Mouse (Mus musculus): ENCODE data around the gene Pard3. TPM values are rescaled to one million over a fixed set of nuclear protein-coding genes. Genes with fewer than 3 reads are reported as not detected.

The Pard3 gene
- polyA plus RNA-seq, 1 experiment from 2014 or later: 16.1 TPM

GRCm38 (mm10) chr8:127452364-127452763 lies 388.7 kb downstream of the Pard3 start:
- H3K9me3 ChIP-seq (replicated peaks): no peaks in the 10 kb centered on the region
- 61% methylated on average over 6 of the region's 6 CpGs for WGBS
- H3K36me3 ChIP-seq: no peaks in the 10 kb centered on the region
- no peak overlapping the region for H3K4me3 ChIP-seq (replicated peaks)
- no peaks in the 10 kb centered on the region for H3K27me3 ChIP-seq (replicated peaks)
- H3K4me1 ChIP-seq: peaks cover 11% of the 10 kb centered on the region
- no peak overlapping the region for H3K9ac ChIP-seq (replicated peaks)
- H3K4me2 ChIP-seq: no peak overlapping the region
- H3K27ac ChIP-seq (replicated peaks): no peak overlapping the region
- ATAC-seq (ENCODE audit: low FRiP score): no peak

DNA sequence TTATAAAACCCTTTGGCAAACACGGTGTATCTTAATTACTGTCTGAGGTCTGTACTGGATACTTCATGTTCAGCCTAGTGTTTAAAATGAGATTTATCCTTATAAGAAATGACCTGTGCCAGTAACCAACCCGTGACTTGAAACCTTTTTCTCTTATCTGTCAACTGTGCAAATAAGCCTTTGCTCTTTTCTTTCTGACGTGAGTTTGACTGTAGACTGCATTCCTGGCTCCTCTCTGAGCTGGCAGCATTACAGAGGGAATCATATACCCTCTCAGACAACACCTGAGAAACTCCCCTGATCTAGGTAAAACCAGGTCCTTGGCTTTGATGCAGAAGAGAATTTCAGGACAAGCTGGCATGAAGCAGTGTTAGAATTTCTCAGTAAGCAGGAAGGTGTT lies 394.2 kb downstream of the Pard3 start:
- Histone ChIP-seq H3K27me3 (replicated peaks) (no peaks in the 10 kb centered on the region), H3K4me2 (no peak overlapping the region), H3K4me1 (peaks cover 5% of the 10 kb centered on the region), H3K9me3 (replicated peaks) (no peaks in the 10 kb centered on the region), H3K4me3 (replicated peaks) (no peak overlapping the region), H3K36me3 (0 out of 2 replicates have a peak, but pooled peaks cover 3% of the 10 kb centered on the region), H3K27ac (replicated peaks) (no peak overlapping the region), H3K9ac (replicated peaks) (no peak overlapping the region)
- ATAC-seq (ENCODE audit: low FRiP score): no peak
- 67% methylated on average over 3 of the region's 3 CpGs for WGBS

DNA sequence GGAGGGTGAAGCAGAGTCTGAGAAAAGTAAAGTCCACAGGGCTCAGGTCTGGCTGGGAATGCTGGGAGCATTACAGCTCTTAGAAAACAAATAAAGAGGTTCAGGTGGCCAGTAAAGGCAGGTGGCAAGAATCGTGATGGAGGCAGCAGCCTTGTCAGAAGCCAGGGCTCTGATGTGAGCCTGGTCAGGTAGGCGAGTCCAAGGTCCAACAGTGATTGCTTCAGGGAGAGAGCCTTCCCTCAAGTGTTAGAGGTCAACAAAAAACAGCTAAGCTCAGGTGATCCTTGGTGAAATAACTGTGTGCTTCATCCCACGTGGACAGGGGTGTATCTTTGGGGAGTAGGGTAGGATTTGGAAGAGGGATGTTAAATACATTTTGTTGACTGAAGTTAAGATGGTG lies 397.5 kb downstream of the Pard3 start:
- H3K9ac ChIP-seq (replicated peaks): no peak overlapping the region
- H3K27me3 ChIP-seq (replicated peaks): no peaks in the 10 kb centered on the region
- H3K4me1 ChIP-seq: peaks cover 5% of the 10 kb centered on the region
- no peak overlapping the region for H3K4me3 ChIP-seq (replicated peaks)
- 0 out of 2 replicates have a peak, but pooled peaks cover 3% of the 10 kb centered on the region for H3K36me3 ChIP-seq
- no peak overlapping the region for H3K27ac ChIP-seq (replicated peaks)
- WGBS: 88% methylated on average over 3 of the region's 3 CpGs
- no peak for ATAC-seq (ENCODE audit: low FRiP score)
- H3K9me3 ChIP-seq (replicated peaks): no peaks in the 10 kb centered on the region
- H3K4me2 ChIP-seq: no peak overlapping the region

GRCm38 (mm10) chr8:127462378-127462935 lies 398.8 kb downstream of the Pard3 start:
- no peaks in the 10 kb centered on the region for H3K27me3 ChIP-seq (replicated peaks)
- no peak overlapping the region for H3K4me2 ChIP-seq
- WGBS: 93% methylated on average over 2 of the region's 2 CpGs
- H3K36me3 ChIP-seq: 0 out of 2 replicates have a peak, but pooled peaks cover 3% of the 10 kb centered on the region
- H3K4me1 ChIP-seq: no peaks in the 10 kb centered on the region
- H3K4me3 ChIP-seq (replicated peaks): no peak overlapping the region
- no peaks in the 10 kb centered on the region for H3K9me3 ChIP-seq (replicated peaks)
- H3K9ac ChIP-seq (replicated peaks): no peak overlapping the region
- no peak overlapping the region for H3K27ac ChIP-seq (replicated peaks)
- ATAC-seq (ENCODE audit: low FRiP score): no peak

DNA sequence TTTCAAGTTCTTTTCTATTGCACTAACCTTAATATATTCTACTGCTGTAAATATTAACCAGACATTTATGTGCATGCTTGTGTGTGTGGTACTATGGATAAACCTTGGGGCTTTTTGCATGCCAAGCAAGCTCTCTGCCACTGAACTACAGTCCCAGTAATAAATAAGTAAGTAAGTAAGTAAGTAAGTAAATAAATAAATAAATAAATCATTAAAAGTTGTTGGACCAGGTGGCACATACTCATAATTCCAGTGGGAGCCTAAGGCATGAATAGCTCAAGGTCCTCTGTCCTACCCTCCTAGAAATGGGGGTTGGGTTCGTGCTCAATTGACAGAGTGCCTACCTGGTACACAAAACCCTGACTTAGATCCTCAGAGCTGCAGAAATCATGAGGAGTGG lies 400.6 kb downstream of the Pard3 start:
- WGBS: 100% methylated on average over 1 of the region's 1 CpGs
- no peak overlapping the region for H3K9ac ChIP-seq (replicated peaks)

GRCm38 (mm10) chr8:127472204-127472603 lies 408.5 kb downstream of the Pard3 start:
- H3K4me3 ChIP-seq (replicated peaks): no peak overlapping the region
- no peaks in the 10 kb centered on the region for H3K9me3 ChIP-seq (replicated peaks)
- no peaks in the 10 kb centered on the region for H3K36me3 ChIP-seq
- H3K4me2 ChIP-seq: no peak overlapping the region
- H3K27ac ChIP-seq (replicated peaks): no peak overlapping the region
- H3K27me3 ChIP-seq (replicated peaks): no peaks in the 10 kb centered on the region
- ATAC-seq (ENCODE audit: low FRiP score): no peak
- H3K9ac ChIP-seq (replicated peaks): no peak overlapping the region
- no peaks in the 10 kb centered on the region for H3K4me1 ChIP-seq
- WGBS: 62% methylated on average over 2 of the region's 2 CpGs

More for the DNA sequence above, 400.6 kb downstream of the Pard3 start:
- Histone ChIP-seq H3K4me3 (replicated peaks) (no peak overlapping the region), H3K4me2 (no peak overlapping the region), H3K4me1 (no peaks in the 10 kb centered on the region), H3K27ac (replicated peaks) (no peak overlapping the region), H3K9me3 (replicated peaks) (no peaks in the 10 kb centered on the region), H3K27me3 (replicated peaks) (no peaks in the 10 kb centered on the region), H3K36me3 (0 out of 2 replicates have a peak, but pooled peaks cover 3% of the 10 kb centered on the region)
- ATAC-seq (ENCODE audit: low FRiP score): no peak

DNA sequence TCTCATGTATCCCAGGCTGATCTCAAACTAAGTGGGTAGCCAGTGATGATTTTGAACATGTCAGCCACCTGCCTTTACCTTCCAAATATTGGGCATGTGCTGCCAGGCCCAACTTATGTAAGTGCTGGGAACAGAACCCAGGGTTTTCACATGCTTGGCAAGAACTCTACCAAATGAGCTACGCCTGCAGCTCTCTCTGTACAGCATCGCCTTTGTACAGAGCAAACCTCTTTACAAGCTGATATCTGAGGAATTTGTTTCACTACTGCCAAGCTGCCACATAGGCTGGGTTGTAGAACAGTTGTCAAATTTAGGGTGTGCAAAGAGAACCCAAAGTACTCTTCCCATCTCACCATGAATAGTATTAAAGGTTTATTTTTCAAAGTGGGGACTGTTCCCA lies 416.3 kb downstream of the Pard3 start:
- peaks cover 11% of the 10 kb centered on the region for H3K4me1 ChIP-seq
- H3K27me3 ChIP-seq (replicated peaks): no peaks in the 10 kb centered on the region
- no peak overlapping the region for H3K4me2 ChIP-seq
- no peak overlapping the region for H3K27ac ChIP-seq (replicated peaks)
- no peaks in the 10 kb centered on the region for H3K9me3 ChIP-seq (replicated peaks)
- H3K9ac ChIP-seq (replicated peaks): no peak overlapping the region
- H3K4me3 ChIP-seq (replicated peaks): no peak overlapping the region
- no peak for ATAC-seq (ENCODE audit: low FRiP score)
- H3K36me3 ChIP-seq: no peaks in the 10 kb centered on the region
- WGBS: 94% methylated on average over 2 of the region's 2 CpGs

- Histone ChIP-seq H3K4me3 (replicated peaks) (no peak overlapping the region), H3K4me1 (peaks cover 11% of the 10 kb centered on the region), H3K36me3 (no peaks in the 10 kb centered on the region), H3K9ac (replicated peaks) (no peak overlapping the region), H3K27ac (replicated peaks) (no peak overlapping the region), H3K9me3 (replicated peaks) (no peaks in the 10 kb centered on the region), H3K4me2 (no peak overlapping the region), H3K27me3 (replicated peaks) (no peaks in the 10 kb centered on the region)
- WGBS: 53% methylated on average over 5 of the region's 5 CpGs
- ATAC-seq (ENCODE audit: low FRiP score): no peak
Observed at GRCm38 (mm10) chr8:127485618-127486017, 421.9 kb downstream of the Pard3 start.

- Histone ChIP-seq H3K27me3 (replicated peaks) (no peaks in the 10 kb centered on the region), H3K4me1 (no peaks in the 10 kb centered on the region), H3K36me3 (no peaks in the 10 kb centered on the region), H3K4me2 (no peak overlapping the region), H3K27ac (replicated peaks) (no peak overlapping the region), H3K9me3 (replicated peaks) (no peaks in the 10 kb centered on the region), H3K4me3 (replicated peaks) (no peak overlapping the region), H3K9ac (replicated peaks) (no peak overlapping the region)
- no peak for ATAC-seq (ENCODE audit: low FRiP score)
- 34% methylated on average over 6 of the region's 6 CpGs for WGBS
Observed at GRCm38 (mm10) chr8:127491963-127492362, 428.3 kb downstream of the Pard3 start.

- H3K9me3 ChIP-seq (replicated peaks): no peaks in the 10 kb centered on the region
- ATAC-seq (ENCODE audit: low FRiP score): no peak
Observed at GRCm38 (mm10) chr8:127495226-127495780, 431.6 kb downstream of the Pard3 start.

GRCm38 (mm10) chr8:127498997-127499719 lies 435.5 kb downstream of the Pard3 start:
- H3K4me2 ChIP-seq: peak overlapping the region; percentile 19; the same call in 1 of the 2 replicates

More at GRCm38 (mm10) chr8:127495226-127495780, 431.6 kb downstream of the Pard3 start:
- Histone ChIP-seq H3K9ac (replicated peaks) (no peak overlapping the region), H3K27me3 (replicated peaks) (no peaks in the 10 kb centered on the region), H3K4me1 (peaks cover 17% of the 10 kb centered on the region), H3K36me3 (no peaks in the 10 kb centered on the region), H3K27ac (replicated peaks) (no peak overlapping the region; the same call in 1 of the 2 replicates), H3K4me3 (replicated peaks) (no peak overlapping the region), H3K4me2 (no peak overlapping the region)
- WGBS: 56% methylated on average over 4 of the region's 4 CpGs

DNA sequence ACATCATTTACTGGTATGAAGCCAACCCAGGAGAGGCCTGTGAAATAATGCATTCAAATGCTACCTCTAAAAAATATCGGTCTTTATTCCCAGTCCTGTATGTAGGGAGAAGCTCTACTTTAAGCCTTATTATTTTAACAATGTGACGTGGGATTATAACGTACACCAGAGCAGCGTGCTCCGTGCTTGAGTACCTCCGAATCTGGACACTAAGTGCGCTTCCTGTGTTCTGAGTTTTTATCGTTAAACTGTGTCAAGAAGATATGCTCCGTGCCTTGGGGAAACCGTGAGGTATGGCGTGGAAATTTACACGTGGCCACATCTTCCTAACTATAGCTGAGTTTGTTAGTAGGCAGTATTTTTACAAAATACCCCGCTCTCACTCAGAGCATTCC lies 436.0 kb downstream of the Pard3 start:
- peaks cover 33% of the 10 kb centered on the region for H3K4me1 ChIP-seq
- H3K27me3 ChIP-seq (replicated peaks): no peaks in the 10 kb centered on the region
- peak overlapping the region; percentile 65 for H3K27ac ChIP-seq (replicated peaks)
- ATAC-seq (ENCODE audit: low FRiP score): no peak
- 40% methylated on average over 13 of the region's 13 CpGs for WGBS
- H3K9me3 ChIP-seq (replicated peaks): no peaks in the 10 kb centered on the region
- H3K4me3 ChIP-seq (replicated peaks): no peak overlapping the region
- H3K9ac ChIP-seq (replicated peaks): no peak overlapping the region
- peak overlapping the region; percentile 19 for H3K4me2 ChIP-seq
- no peaks in the 10 kb centered on the region for H3K36me3 ChIP-seq

More at GRCm38 (mm10) chr8:127498997-127499719, 435.5 kb downstream of the Pard3 start:
- Histone ChIP-seq H3K27ac (replicated peaks) (peak overlapping the region; percentile 65), H3K9me3 (replicated peaks) (no peaks in the 10 kb centered on the region), H3K36me3 (no peaks in the 10 kb centered on the region), H3K9ac (replicated peaks) (no peak overlapping the region; the same call in 1 of the 2 replicates), H3K4me1 (peaks cover 33% of the 10 kb centered on the region), H3K27me3 (replicated peaks) (no peaks in the 10 kb centered on the region), H3K4me3 (replicated peaks) (no peak overlapping the region)
- 15% methylated on average over 13 of the region's 13 CpGs for WGBS
- peak; percentile 42; the same call in 1 of the 2 replicates for ATAC-seq (ENCODE audit: low FRiP score)
